Mouse (Mus musculus) macrophage (primary cell): ENCODE results near the gene Ncaph2. TPM values are rescaled to one million over a fixed set of nuclear protein-coding genes. Genes with fewer than 3 reads are reported as not detected.

Source experiments
- H3K27ac ChIP-seq: fragments of 350-480 bp; formaldehyde crosslinking; 2 replicates; pipeline ENCODE4 v1.9.0; 2021
- H3K36me3 ChIP-seq: fragments of 350-480 bp; formaldehyde crosslinking; 2 replicates; pipeline ENCODE4 v1.9.0; 2021; ENCODE audit errors: inconsistent target
- H3K4me3 ChIP-seq: fragments of 350-480 bp; formaldehyde crosslinking; 2 replicates; pipeline ENCODE4 v1.9.0; 2021; ENCODE audit errors: inconsistent target
- H3K79me2 ChIP-seq: fragments of 350-480 bp; formaldehyde crosslinking; 2 replicates; pipeline ENCODE4 v1.9.0; 2021; ENCODE audit errors: inconsistent target
- WGBS: methylation state at CpG from one replicate; pipeline ENCODE4 v1.1.7; 2026; ENCODE audit warnings: inconsistent platforms; ENCODE audit not compliant: missing documents; 5-methylcytosine and 5-hydroxymethylcytosine counted together
- polyA plus RNA-seq: library from polyadenylated mRNA; stranded (reverse); fragments of 250-400 nt; gene quantifications from 3 replicates; pipeline ENCODE4 v1.2.4, GENCODE M21; 2018; ENCODE audit warnings: inconsistent platforms

The Ncaph2 gene
- polyA plus RNA-seq, 1 experiment from 2014 or later, result 37.1 TPM

DNA sequence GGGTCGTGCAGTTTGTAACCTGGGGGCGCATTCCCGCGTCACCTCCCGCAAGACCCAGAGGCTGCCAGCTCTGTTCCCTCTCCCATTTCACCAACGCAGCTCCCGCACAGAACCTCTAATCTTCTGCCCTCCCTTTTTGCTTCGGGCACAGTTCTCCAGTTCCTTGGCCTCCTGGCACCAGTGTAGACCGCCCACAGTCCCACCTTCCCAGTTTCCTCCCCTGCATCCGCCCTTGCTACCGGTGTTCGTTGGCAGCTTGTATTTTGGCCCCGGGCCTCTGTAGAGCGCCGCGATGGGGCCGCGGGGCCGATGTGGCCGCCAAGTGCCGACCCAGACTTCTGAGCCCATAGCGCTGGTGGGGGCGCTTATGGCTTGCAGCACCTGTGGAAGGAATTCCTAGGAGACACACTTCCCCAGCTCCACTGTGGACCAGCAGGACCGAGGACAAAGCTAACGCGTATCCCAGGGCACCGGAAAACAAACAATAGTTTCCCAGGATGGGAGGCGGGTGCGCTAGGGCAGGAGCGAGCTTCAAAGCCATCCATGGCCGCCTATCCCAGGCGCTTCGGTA, 23.4 kb downstream of the Ncaph2 start, which contains the start of gene Odf3b:
Gene Odf3b, minus strand, starts transcription at position 452 of the 571 bp plus-strand sequence.
- no peaks in the 10 kb centered on the region for H3K36me3 ChIP-seq
- H3K4me3 ChIP-seq, result no peak within 1 kb of the TSS
- WGBS, result 3% methylated on average over 33 of the region's 33 CpGs
- H3K27ac ChIP-seq, result no peak within 1 kb of the TSS
- no peaks in the 10 kb centered on the region for H3K79me2 ChIP-seq

DNA sequence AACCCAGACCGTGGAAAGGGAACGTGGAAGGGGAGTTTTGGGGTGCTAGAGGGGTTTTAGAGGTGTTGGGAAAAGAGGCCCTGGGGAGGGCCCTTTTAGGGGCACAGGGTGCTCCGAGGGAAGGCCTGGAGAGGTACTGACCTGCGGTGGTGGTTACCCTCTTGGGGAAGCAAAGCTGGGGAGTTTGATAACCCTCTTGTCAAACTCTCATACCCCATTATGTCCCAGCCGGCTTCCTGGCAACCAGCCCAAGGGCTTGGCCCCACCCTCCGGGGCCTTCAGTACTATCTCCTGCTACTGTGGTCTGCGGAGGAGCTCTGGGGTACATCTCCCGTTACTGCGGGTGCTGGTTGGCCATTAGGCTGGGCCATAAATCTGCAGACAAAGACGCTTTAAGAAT, 23.9 kb downstream of the Ncaph2 start:
- 14% methylated on average over 9 of the region's 10 CpGs for WGBS
- no peak overlapping the region for H3K4me3 ChIP-seq
- no peak overlapping the region for H3K27ac ChIP-seq
- H3K36me3 ChIP-seq, result no peaks in the 10 kb centered on the region
- no peaks in the 10 kb centered on the region for H3K79me2 ChIP-seq

DNA sequence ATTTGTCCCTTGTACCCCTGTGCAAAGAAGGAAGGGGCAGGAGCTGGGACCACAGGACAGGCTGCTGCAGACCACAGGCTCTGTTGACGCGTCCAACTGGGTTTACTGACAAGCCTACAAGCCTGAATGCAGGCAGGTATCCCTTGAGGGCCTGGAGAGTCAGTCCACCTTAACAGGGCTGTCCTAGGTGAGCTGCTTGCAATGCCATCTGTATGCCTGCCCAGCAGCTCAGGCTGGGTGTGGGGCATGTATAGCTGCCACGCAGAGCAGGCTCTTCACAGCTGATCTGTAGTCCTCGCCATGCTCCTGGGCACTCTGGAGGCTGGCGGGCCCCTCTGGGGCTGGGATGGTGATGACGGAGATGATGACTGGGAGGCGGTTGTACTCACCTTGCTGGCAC, 29.1 kb downstream of the Ncaph2 start, which contains the start of gene Klhdc7b:
Gene Klhdc7b, plus strand, starts transcription at position 301 of the 400 bp plus-strand sequence.
- Histone ChIP-seq H3K4me3 (no peak within 1 kb of the TSS), H3K27ac (no peak within 1 kb of the TSS), H3K36me3 (no peaks in the 10 kb centered on the region), H3K79me2 (no peaks in the 10 kb centered on the region)
- WGBS, result 92% methylated on average over 7 of the region's 7 CpGs

DNA sequence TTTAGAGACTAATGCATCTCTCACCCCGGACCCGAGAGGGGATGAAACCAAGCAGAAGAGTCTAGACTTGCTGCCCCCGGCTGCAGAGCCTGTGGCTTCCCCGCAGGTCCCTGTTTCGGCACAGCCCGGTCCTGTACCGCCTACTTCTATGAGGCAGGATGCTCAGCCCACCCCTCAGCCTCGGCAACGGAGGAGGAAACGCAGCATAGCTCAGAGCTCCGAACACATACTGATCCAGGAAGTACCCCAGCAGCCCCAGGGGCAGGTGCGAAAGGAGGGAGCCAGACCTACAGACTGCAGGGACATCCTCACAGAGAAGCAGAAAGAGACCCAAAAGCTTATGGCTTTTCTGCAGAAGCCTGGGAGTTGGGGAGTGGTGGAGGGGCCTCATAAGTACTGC, 31.6 kb downstream of the Ncaph2 start:
- Histone ChIP-seq H3K27ac (no peak overlapping the region), H3K79me2 (no peaks in the 10 kb centered on the region), H3K4me3 (no peak overlapping the region), H3K36me3 (no peaks in the 10 kb centered on the region)
- WGBS, result 14% methylated on average over 12 of the region's 12 CpGs

DNA sequence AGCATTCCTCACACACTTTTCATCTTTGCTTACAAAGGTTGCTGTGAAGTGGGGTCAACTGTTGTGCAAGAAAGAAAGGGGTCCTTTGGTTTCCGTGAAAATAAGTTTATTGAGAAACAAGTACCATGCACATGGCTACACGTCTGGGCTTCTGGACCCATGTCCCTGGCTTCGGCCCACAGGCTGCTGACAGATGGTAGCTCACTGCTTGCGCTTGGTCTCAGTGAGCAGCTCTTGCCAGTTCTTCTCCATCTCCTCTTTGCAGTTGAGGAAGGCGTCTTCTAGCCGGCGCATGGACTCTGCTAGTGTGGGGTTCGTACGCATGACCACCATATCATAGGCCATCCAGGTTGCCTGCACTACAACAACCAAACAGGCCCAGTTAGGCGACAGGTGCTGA, 34.6 kb downstream of the Ncaph2 start:
- H3K4me3 ChIP-seq, result no peak overlapping the region
- WGBS, result 98% methylated on average over 10 of the region's 10 CpGs
- H3K36me3 ChIP-seq, result no peaks in the 10 kb centered on the region
- H3K27ac ChIP-seq, result no peak overlapping the region
- H3K79me2 ChIP-seq, result no peaks in the 10 kb centered on the region

DNA sequence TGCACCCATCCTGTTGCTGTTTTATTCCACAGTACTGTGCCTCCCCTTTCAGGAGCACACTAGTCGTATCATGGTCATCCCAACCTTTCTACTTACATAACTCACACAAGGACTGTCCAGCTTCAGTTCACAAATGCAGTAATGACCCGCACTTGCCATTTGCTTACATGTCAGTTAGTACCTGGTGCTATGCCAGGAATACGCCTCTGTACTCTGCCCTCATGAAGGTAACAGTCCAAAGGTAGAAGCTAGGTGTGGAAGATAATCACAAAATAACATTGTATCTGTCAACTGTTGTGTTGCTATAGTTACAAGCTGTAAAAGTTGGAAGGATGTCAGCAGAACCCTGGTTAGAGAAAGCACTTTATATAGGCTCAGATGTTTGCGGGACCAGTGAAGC, 41.4 kb downstream of the Ncaph2 start:
- 93% methylated on average over 4 of the region's 4 CpGs for WGBS
- H3K36me3 ChIP-seq, result no peaks in the 10 kb centered on the region
- no peak overlapping the region for H3K4me3 ChIP-seq
- no peaks in the 10 kb centered on the region for H3K79me2 ChIP-seq
- no peak overlapping the region for H3K27ac ChIP-seq

DNA sequence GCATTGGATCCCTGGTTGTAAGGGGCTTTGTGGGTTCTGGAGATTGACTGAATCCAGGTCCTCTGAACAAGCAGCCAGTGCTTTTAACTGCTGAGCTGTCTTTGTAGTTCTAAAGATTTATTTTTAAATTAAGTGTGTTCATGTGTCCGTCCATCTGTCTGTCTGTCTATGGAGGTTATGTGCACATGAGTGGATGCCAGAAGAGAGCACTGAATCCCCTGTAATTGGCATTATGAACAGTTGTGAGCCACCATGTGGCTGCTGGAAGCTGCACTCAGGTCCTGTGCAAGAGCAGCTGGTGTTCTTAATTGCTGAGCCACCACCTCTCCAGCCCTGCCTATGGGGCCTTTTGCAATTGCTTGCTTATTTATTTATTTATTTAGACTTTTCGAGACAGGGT, 42.6 kb downstream of the Ncaph2 start:
- H3K79me2 ChIP-seq, result no peaks in the 10 kb centered on the region

DNA sequence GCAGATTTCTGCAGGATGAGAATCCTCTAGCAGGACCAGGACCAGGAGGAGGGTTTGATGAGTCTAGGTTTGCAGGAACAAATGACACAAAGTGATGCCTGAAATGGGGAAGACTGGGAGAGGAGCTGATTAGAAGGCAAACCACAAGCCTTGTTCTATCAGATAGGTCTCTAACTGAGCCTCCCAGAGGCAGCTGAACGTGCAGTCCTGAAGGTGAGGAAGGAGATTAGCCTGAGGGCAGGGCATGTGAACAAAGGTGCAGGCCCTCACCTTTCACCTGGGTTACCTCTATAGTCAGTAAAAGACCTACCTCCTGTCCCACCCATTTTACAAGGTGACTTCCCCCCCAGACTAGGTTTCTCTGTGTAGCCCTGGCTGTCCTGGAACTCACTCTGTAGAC, 44.2 kb downstream of the Ncaph2 start:
- H3K4me3 ChIP-seq, result no peak overlapping the region
- no peak overlapping the region for H3K27ac ChIP-seq
- H3K36me3 ChIP-seq, result no peaks in the 10 kb centered on the region
- no peaks in the 10 kb centered on the region for H3K79me2 ChIP-seq
- WGBS, result 89% methylated on average over 1 of the region's 1 CpGs

More for the DNA sequence above, 42.6 kb downstream of the Ncaph2 start:
- Histone ChIP-seq H3K36me3 (no peaks in the 10 kb centered on the region), H3K27ac (no peak overlapping the region), H3K4me3 (no peak overlapping the region)
- 86% methylated on average over 2 of the region's 2 CpGs for WGBS

DNA sequence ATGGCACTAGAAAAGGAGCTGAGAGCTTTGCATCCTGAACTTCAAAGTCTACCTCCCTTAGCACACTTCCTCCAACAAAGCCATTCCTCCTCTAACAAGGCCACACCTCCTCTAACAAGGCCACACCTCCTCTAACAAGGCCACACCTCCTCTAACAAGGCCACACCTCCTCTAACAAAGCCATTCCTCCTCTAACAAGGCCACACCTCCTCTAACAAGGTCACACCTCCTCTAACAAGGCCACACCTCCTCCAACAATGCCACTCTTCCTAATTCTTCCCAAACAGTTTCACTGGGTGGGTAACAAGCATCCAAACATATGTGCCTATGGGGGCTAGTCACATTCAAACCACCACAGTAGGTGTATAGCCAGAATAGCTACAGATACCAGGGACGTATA, 47.0 kb downstream of the Ncaph2 start:
- H3K36me3 ChIP-seq, result no peaks in the 10 kb centered on the region
- H3K79me2 ChIP-seq, result no peaks in the 10 kb centered on the region
- 100% methylated on average over 1 of the region's 1 CpGs for WGBS
- H3K27ac ChIP-seq, result no peak overlapping the region
- H3K4me3 ChIP-seq, result no peak overlapping the region

DNA sequence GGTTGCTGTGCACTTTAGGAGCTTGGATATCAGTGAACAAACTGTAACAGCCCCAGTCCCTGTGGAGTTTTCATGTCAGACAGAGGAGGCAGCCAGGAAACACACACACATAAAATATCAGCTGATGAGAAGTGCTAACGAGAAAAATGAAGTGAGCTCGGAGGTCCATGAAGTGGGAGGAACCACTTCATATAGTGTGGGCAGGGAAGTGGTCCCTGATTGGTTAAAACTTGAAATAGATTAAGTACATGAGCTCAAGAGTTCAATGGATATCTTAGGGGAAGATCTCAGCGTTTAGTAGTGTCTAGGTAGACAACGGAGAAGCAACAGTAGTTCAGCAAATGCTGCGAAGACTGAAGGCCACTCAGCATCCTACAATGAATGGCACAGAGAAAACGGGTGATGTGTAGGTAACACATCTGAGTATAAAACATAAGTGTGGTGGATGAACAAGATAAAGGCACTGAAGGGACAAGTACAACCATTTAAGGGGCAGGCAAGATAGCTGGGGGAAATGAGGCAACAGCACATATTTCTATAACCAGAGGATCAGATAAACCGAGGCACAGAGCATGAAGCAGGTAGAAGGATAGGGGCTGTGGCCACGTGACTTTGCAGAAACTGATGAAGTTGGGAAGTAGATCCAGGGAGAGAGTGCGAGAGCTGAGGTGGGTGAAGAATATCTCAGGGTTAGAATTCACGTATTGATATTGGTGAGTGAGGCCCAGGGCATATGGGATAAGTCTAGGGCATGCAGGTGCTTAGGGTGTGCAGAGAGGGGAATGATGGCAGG, 49.5 kb downstream of the Ncaph2 start:
- no peaks in the 10 kb centered on the region for H3K79me2 ChIP-seq
- 82% methylated on average over 10 of the region's 10 CpGs for WGBS
- no peaks in the 10 kb centered on the region for H3K36me3 ChIP-seq
- no peak overlapping the region for H3K4me3 ChIP-seq
- no peak overlapping the region for H3K27ac ChIP-seq

DNA sequence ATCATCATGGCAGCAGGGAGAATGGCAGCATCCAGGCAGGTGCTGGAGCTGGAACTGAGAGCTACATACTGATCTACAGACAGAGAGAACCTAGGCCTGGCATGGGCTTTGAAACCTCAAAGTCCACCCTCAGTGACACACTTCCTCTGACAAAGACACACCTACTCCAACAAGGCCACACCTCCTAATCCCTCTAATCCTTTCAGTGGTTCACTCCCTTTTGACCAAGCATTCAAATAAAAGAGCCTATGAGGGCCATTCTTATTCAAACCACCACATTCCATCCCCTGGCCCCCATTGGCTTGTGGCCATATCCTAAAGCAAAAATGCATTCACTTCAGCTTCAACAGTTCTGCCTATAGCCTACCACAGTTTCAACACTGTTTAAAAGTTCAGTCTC, 51.2 kb downstream of the Ncaph2 start:
- Histone ChIP-seq H3K79me2 (no peaks in the 10 kb centered on the region), H3K27ac (no peak overlapping the region), H3K36me3 (no peaks in the 10 kb centered on the region), H3K4me3 (no peak overlapping the region)

DNA sequence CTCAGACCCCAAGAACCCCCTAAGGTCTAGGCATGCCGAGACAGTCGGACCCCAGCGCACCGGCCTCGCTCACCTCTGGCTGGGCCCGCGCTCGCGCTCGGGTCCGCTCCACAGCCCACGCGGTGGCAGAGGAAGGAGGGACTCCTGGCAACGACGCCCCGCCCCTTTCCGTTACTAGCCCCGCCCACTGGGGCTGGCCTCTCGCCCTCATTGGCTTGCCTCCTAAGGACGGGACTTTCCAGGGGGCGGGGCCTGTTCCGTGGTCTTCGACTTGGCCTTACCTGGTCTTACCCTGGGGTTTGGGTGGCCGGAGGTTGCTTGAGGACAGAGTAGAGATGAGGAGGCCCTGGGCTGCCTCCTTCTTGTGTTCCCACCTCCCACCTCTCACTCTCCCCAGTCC, 54.6 kb downstream of the Ncaph2 start, which contains the start of gene Syce3:
Gene Syce3, minus strand, starts transcription at position 386 of the 400 bp plus-strand sequence.
- Histone ChIP-seq H3K27ac (no peak within 1 kb of the TSS), H3K36me3 (no peaks in the 10 kb centered on the region), H3K79me2 (no peaks in the 10 kb centered on the region), H3K4me3 (no peak within 1 kb of the TSS)
- 96% methylated on average over 7 of the region's 24 CpGs for WGBS

DNA sequence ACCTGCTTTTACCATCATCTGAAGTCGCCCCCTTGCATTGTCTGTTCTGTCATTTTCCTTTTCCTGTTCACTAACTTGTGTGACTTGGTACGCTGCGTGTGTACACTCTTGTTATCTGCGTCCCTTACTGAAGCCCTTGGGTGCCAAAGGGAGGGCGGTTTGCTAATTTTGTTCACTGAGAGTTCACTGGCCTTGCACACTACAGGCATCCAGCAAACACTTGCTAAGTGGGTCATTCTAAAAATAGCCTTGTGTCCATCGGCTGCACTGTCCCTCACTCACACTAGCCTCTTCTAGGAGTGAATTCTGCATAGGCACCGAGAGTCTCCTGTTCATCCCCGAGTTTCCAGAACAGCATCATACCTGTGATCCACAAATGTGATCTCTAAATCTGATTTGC, 59.8 kb downstream of the Ncaph2 start:
- H3K27ac ChIP-seq, result no peak overlapping the region
- 89% methylated on average over 8 of the region's 8 CpGs for WGBS
- no peaks in the 10 kb centered on the region for H3K36me3 ChIP-seq
- no peaks in the 10 kb centered on the region for H3K79me2 ChIP-seq
- no peak overlapping the region for H3K4me3 ChIP-seq

DNA sequence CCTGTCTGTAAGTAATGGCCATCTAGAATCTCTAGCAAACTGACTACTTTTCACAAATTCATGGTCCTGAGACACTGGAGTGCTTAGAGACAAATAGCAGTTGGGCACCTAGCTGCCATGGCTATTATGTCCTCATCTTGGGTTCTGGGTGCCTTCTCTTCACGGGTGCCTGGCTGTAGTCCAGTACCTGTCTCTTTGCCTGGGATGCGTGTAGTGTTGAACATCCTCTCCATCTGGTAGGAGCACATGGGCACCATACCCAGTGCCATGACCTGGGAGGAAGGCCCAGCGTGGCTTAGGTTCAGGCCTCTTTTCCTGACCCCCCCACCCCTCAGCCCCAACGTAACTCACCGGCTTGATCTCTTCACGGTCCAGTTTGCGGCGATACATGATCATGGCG, 66.4 kb downstream of the Ncaph2 start:
- Histone ChIP-seq H3K36me3 (peaks cover 13% of the 10 kb centered on the region; the same call in 1 of the 2 replicates), H3K4me3 (no peak overlapping the region), H3K27ac (no peak overlapping the region), H3K79me2 (no peaks in the 10 kb centered on the region)
- WGBS, result 96% methylated on average over 7 of the region's 9 CpGs
